Mouse (Mus musculus) liver, adult 2 months (tissue): ENCODE results near the gene Helz. TPM values are rescaled to one million over a fixed set of nuclear protein-coding genes. Genes with fewer than 3 reads are reported as not detected.

Experiments used
- DNase-seq: peaks from one replicate; pipeline ENCODE4 v3.0.0-alpha.2; 2011; ENCODE audit warnings: low read depth, low spot score; ENCODE audit errors: extremely low read depth
- H3K27ac ChIP-seq: fragments of 200-500 bp; replicated peaks from 2 replicates; pipeline ENCODE4 v1.5.1; 2012; ENCODE audit warnings: low read depth, mild to moderate bottlenecking, control low read depth, inconsistent platforms, low read length; ENCODE audit not compliant: insufficient read depth
- H3K27me3 ChIP-seq: fragments of 200-500 bp; 2 replicates; pipeline ENCODE4 v1.6.1; 2012; ENCODE audit warnings: mild to moderate bottlenecking, moderate library complexity, low read length, inconsistent platforms; ENCODE audit not compliant: control insufficient read depth, insufficient read depth
- H3K36me3 ChIP-seq: fragments of 200-500 bp; 2 replicates; pipeline ENCODE4 v1.6.1; 2012; ENCODE audit warnings: low read length, inconsistent platforms; ENCODE audit not compliant: control insufficient read depth, insufficient read depth
- H3K4me1 ChIP-seq: fragments of 200-500 bp; 2 replicates; pipeline ENCODE4 v1.6.1; 2011; ENCODE audit warnings: low read length; ENCODE audit not compliant: control insufficient read depth, insufficient read depth
- H3K4me3 ChIP-seq: fragments of 200-500 bp; 2 replicates; pipeline ENCODE4 v1.5.1; 2011; ENCODE audit warnings: low read depth, mild to moderate bottlenecking, control low read depth, low read length, moderate library complexity; ENCODE audit not compliant: insufficient read depth
- H3K79me2 ChIP-seq: fragments of 200-500 bp; 2 replicates; pipeline ENCODE4 v1.6.1; 2012; ENCODE audit warnings: inconsistent platforms, mild to moderate bottlenecking, low read length, moderate library complexity; ENCODE audit not compliant: control insufficient read depth, insufficient read depth
- H3K9ac ChIP-seq: fragments of 200-500 bp; 2 replicates; pipeline ENCODE4 v1.6.1; 2012; ENCODE audit warnings: low read depth, mild to moderate bottlenecking, control low read depth, inconsistent platforms, low read length
- CTCF ChIP-seq: fragments of 200-500 bp; IDR thresholded peaks from 2 replicates; pipeline ENCODE4 v1.5.1; 2011; ENCODE audit warnings: low read depth, low read length, control low read depth
- POLR2A ChIP-seq: fragments of 200-500 bp; IDR thresholded peaks from 2 replicates; pipeline ENCODE4 v1.6.1; 2011; ENCODE audit warnings: low read length, control low read depth; ENCODE audit not compliant: insufficient read depth; ENCODE audit errors: extremely low read depth
- whole genome bisulfite sequencing: fragments of 180-500 bp; shearing (Covaris S2); methylation state at CpG from one replicate; pipeline ENCODE4 v1.1.7; 2018; 5-methylcytosine and 5-hydroxymethylcytosine counted together
- polyA plus RNA-seq: library from polyadenylated mRNA; depleted of rRNA; stranded (reverse); fragments of >200 nt; gene quantifications from 2 replicates; pipeline ENCODE4 v1.2.3, GENCODE M21; 2012
- total RNA-seq: library from RNA; depleted of rRNA; stranded (reverse); fragments of >200 nt; gene quantifications from 2 replicates; pipeline ENCODE4 v1.2.3, GENCODE M21; 2014

Gene Helz
- total and polyA plus RNA-seq, 2 experiments = 5.3 to 6.4 TPM

- no peak for DNase-seq
- TF ChIP-seq POLR2A (no peak), CTCF (no peak)
- no peaks in the 10 kb centered on the region for H3K27me3 ChIP-seq
- H3K27ac ChIP-seq = no peak overlapping the region
- no peaks in the 10 kb centered on the region for H3K4me1 ChIP-seq
- no peak overlapping the region for H3K9ac ChIP-seq
- no peaks in the 10 kb centered on the region for H3K79me2 ChIP-seq
- no peak overlapping the region for H3K4me3 ChIP-seq
- WGBS = 95% methylated on average over 19 of the region's 19 CpGs
- H3K36me3 ChIP-seq = peaks cover 8% of the 10 kb centered on the region; the same call in 1 of the 2 replicates
Observed at GRCm38 (mm10) chr11:107683544-107684465, 136.1 kb downstream of the Helz start.

GRCm38 (mm10) chr11:107686290-107686689, 138.6 kb downstream of the Helz start:
- Histone ChIP-seq H3K79me2 (no peaks in the 10 kb centered on the region), H3K36me3 (peaks cover 8% of the 10 kb centered on the region; the same call in 1 of the 2 replicates), H3K4me1 (no peaks in the 10 kb centered on the region), H3K27ac (no peak overlapping the region), H3K27me3 (no peaks in the 10 kb centered on the region), H3K9ac (no peak overlapping the region), H3K4me3 (no peak overlapping the region)
- 95% methylated on average over 20 of the region's 20 CpGs for WGBS
- no peak for DNase-seq
- TF ChIP-seq CTCF (no peak), POLR2A (no peak)

GRCm38 (mm10) chr11:107688480-107688879, 140.8 kb downstream of the Helz start:
- Histone ChIP-seq H3K36me3 (peaks cover 7% of the 10 kb centered on the region; the same call in 1 of the 2 replicates), H3K9ac (no peak overlapping the region), H3K27ac (no peak overlapping the region), H3K27me3 (no peaks in the 10 kb centered on the region), H3K4me1 (no peaks in the 10 kb centered on the region), H3K79me2 (no peaks in the 10 kb centered on the region), H3K4me3 (no peak overlapping the region)
- no peak for TF ChIP-seq POLR2A
- no peak for TF ChIP-seq CTCF
- peak; percentile 43 for DNase-seq
- 44% methylated on average over 10 of the region's 10 CpGs for WGBS

GRCm38 (mm10) chr11:107691569-107691968, 143.8 kb downstream of the Helz start:
- H3K27ac ChIP-seq = no peak overlapping the region
- DNase-seq = no peak
- no peaks in the 10 kb centered on the region for H3K36me3 ChIP-seq
- H3K27me3 ChIP-seq = no peaks in the 10 kb centered on the region
- WGBS = 69% methylated on average over 8 of the region's 8 CpGs
- no peak overlapping the region for H3K4me3 ChIP-seq
- no peaks in the 10 kb centered on the region for H3K79me2 ChIP-seq
- no peaks in the 10 kb centered on the region for H3K4me1 ChIP-seq
- TF ChIP-seq CTCF (no peak), POLR2A (no peak)
- H3K9ac ChIP-seq = no peak overlapping the region

- no peak overlapping the region for H3K9ac ChIP-seq
- TF ChIP-seq POLR2A (no peak), CTCF (no peak)
- H3K27me3 ChIP-seq = no peaks in the 10 kb centered on the region
- no peaks in the 10 kb centered on the region for H3K79me2 ChIP-seq
- no peaks in the 10 kb centered on the region for H3K36me3 ChIP-seq
- no peaks in the 10 kb centered on the region for H3K4me1 ChIP-seq
- WGBS = 81% methylated on average over 6 of the region's 6 CpGs
- H3K27ac ChIP-seq = no peak overlapping the region
- no peak overlapping the region for H3K4me3 ChIP-seq
- DNase-seq = no peak
Observed at GRCm38 (mm10) chr11:107693338-107693737, 145.6 kb downstream of the Helz start.

GRCm38 (mm10) chr11:107699967-107700366, 152.2 kb downstream of the Helz start:
- no peaks in the 10 kb centered on the region for H3K27me3 ChIP-seq
- H3K9ac ChIP-seq = no peak overlapping the region
- DNase-seq = no peak
- TF ChIP-seq CTCF (no peak), POLR2A (no peak)
- no peaks in the 10 kb centered on the region for H3K79me2 ChIP-seq
- H3K4me1 ChIP-seq = no peaks in the 10 kb centered on the region
- no peaks in the 10 kb centered on the region for H3K36me3 ChIP-seq
- no peak overlapping the region for H3K4me3 ChIP-seq
- H3K27ac ChIP-seq = no peak overlapping the region
- WGBS = 87% methylated on average over 4 of the region's 4 CpGs
